Mouse (Mus musculus) kidney, adult 2 months (tissue): Measurements from ENCODE around the gene Rbms2.

ENCODE experiments used
- CTCF ChIP-seq: fragments of 200-500 bp; conservative IDR thresholded peaks from 2 replicates; pipeline ENCODE4 v1.5.1; 2011; ENCODE audit warnings: low read depth, mild to moderate bottlenecking, control low read depth, low read length, moderate library complexity, mixed read lengths; ENCODE audit not compliant: insufficient read depth, insufficient read length
- POLR2A ChIP-seq: fragments of 200-500 bp; IDR thresholded peaks from one replicate; pipeline ENCODE4 v1.6.1; 2011; ENCODE audit warnings: low read depth, low read length, control low read depth

- no peak for TF ChIP-seq CTCF
- no peak for TF ChIP-seq POLR2A
Observed at GRCm38 (mm10) chr10:128194024-128194550, 14.0 kb upstream of the Rbms2 start, which contains the start of gene Gls2.
